Mouse (Mus musculus) embryonic facial prominence, embryonic 12.5 days (tissue): ENCODE data around the gene Tdrd7. TPM values are rescaled to one million over a fixed set of nuclear protein-coding genes. Genes with fewer than 3 reads are reported as not detected.

Experiments
- ATAC-seq: fragments of 200-750 bp; cut with Nextera tagmentation; 2 replicates; pipeline ENCODE4 v1.8.0; 2017; ENCODE audit not compliant: insufficient number of reproducible peaks, insufficient read depth, low FRiP score, low TSS enrichment
- H3K27ac ChIP-seq: fragments of 300-500 bp; sonication (generic); 2 replicates; pipeline ENCODE4 v1.5.1; 2016; ENCODE audit warnings: mild to moderate bottlenecking
- H3K27me3 ChIP-seq: fragments of 300-500 bp; sonication (generic); 2 replicates; pipeline ENCODE4 v1.6.1; 2016; ENCODE audit warnings: mild to moderate bottlenecking, moderate library complexity
- H3K36me3 ChIP-seq: fragments of 300-500 bp; sonication (generic); 2 replicates; pipeline ENCODE4 v1.6.1; 2016; ENCODE audit warnings: mild to moderate bottlenecking
- H3K4me1 ChIP-seq: fragments of 300-500 bp; sonication (generic); 2 replicates; pipeline ENCODE4 v1.6.1; 2016
- H3K4me2 ChIP-seq: fragments of 300-500 bp; sonication (generic); replicated peaks from 2 replicates; pipeline ENCODE4 v1.6.1; 2016; ENCODE audit warnings: mild to moderate bottlenecking, moderate library complexity
- H3K4me3 ChIP-seq: fragments of 300-500 bp; sonication (generic); 2 replicates; pipeline ENCODE4 v1.5.1; 2016; ENCODE audit warnings: mild to moderate bottlenecking
- H3K9ac ChIP-seq: fragments of 300-500 bp; sonication (generic); 2 replicates; pipeline ENCODE4 v1.6.1; 2016; ENCODE audit warnings: mild to moderate bottlenecking, moderate library complexity
- H3K9me3 ChIP-seq: fragments of 300-500 bp; sonication (generic); 2 replicates; pipeline ENCODE4 v1.6.1; 2016; ENCODE audit warnings: mild to moderate bottlenecking, moderate library complexity
- WGBS: fragments of 180-500 bp; shearing (Covaris S2); methylation state at CpG from one replicate; pipeline ENCODE4 v1.1.7; 2016; 5-methylcytosine and 5-hydroxymethylcytosine counted together
- polyA plus RNA-seq: library from polyadenylated mRNA; unstranded; fragments of >200 nt; fragmentation: Nextera tagmentation; extraction: Ambion mirVana; gene quantifications from 2 replicates; pipeline ENCODE4 v1.2.1, GENCODE M21; 2016

Gene Tdrd7
- polyA plus RNA-seq, 1 experiment from 2014 or later: 13.2 TPM

DNA sequence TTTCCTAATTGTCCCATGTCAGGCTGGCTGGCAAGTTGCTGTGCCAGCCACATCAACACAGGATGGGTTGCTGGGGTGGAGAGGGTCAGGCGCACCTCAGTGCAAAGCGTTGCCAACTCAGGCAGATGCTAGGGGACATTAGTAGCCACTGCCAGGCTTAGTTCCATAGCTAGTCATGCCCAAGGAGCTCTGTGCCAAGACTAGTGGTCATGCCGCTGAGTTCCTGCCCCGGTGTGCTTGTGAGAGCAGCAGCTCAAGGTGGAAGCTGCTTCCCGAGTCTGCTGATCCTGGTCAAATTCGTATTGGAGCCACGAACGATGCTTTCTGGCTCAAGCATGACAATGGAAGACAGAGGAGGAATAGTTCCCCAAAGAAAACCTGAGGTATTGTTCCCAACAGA, 9.0 kb upstream of the Tdrd7 start:
- no peak overlapping the region for H3K27ac ChIP-seq
- ATAC-seq: no peak
- no peak overlapping the region for H3K4me3 ChIP-seq
- H3K36me3 ChIP-seq: no peaks in the 10 kb centered on the region
- H3K4me2 ChIP-seq: no peak overlapping the region
- H3K27me3 ChIP-seq: no peaks in the 10 kb centered on the region
- no peaks in the 10 kb centered on the region for H3K9me3 ChIP-seq
- 91% methylated on average over 8 of the region's 8 CpGs for WGBS
- H3K4me1 ChIP-seq: no peaks in the 10 kb centered on the region
- H3K9ac ChIP-seq: no peak overlapping the region

DNA sequence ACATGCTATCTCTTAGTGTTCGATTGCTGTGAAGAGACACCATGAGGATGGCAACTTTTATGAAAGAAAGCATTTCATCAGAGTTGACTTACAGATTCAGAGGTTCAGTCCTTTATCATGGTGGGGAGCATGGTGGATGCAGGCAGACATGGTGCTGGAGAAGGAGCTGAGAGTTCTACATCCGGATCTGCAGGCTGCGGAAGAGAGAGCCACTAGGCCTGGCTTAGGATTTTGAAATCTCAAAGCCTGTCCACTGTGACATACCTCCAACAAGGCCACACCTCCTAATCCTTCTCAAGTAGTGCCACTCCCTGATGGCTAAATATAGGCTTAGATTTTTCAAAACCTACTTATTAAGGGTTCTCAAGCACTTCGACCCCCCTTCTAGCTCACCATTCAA, 8.4 kb upstream of the Tdrd7 start:
- Histone ChIP-seq H3K9ac (no peak overlapping the region), H3K4me2 (no peak overlapping the region), H3K4me1 (no peaks in the 10 kb centered on the region), H3K27me3 (no peaks in the 10 kb centered on the region), H3K4me3 (no peak overlapping the region), H3K27ac (no peak overlapping the region), H3K9me3 (no peaks in the 10 kb centered on the region), H3K36me3 (no peaks in the 10 kb centered on the region)
- no peak for ATAC-seq
- 86% methylated on average over 4 of the region's 4 CpGs for WGBS

DNA sequence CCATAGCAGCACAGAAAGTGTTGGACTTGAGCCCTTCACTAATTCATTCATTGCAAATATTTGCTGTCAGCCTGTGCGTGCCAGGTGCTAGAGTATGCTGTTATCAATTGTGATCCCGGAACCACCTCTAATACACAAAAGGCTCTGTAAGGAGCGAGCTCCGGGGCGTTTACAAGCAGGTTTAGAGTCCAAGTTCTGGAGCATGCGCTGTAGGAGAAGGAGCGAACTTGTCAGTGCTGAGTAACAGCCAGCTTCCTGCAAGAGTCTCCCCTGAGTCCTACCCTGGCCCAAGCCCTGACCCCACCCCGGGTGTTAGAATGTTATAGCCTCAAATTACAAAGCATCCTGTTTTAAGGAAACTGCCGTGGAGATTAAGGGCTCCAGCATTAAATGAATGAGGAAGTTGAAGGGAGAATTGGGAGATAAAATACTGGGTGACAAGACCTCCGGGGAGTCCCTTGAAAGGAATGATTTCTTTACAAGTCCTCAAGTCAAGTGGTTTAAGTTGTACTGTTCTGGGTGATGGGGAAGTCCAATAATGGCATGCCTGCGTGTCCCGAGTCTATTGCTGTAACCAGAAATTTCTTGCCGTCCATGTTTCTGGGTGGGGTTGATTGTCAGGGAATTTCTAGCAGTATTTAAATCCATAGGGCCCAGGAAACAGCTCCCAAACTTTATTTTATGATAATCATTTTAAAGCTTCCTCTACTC, 758 bp downstream of the Tdrd7 start:
- no peak for ATAC-seq
- 32% methylated on average over 13 of the region's 13 CpGs for WGBS
- H3K4me1 ChIP-seq: peaks cover 3% of the 10 kb centered on the region; the same call in 1 of the 2 replicates
- H3K9ac ChIP-seq: no peak overlapping the region
- H3K36me3 ChIP-seq: no peaks in the 10 kb centered on the region
- H3K4me2 ChIP-seq: 0 out of 2 replicates have a peak overlapping the region, but pooled peaks have one; percentile 13
- H3K4me3 ChIP-seq: no peak overlapping the region
- no peaks in the 10 kb centered on the region for H3K9me3 ChIP-seq
- H3K27ac ChIP-seq: no peak overlapping the region
- H3K27me3 ChIP-seq: 0 out of 2 replicates have a peak, but pooled peaks cover 4% of the 10 kb centered on the region

DNA sequence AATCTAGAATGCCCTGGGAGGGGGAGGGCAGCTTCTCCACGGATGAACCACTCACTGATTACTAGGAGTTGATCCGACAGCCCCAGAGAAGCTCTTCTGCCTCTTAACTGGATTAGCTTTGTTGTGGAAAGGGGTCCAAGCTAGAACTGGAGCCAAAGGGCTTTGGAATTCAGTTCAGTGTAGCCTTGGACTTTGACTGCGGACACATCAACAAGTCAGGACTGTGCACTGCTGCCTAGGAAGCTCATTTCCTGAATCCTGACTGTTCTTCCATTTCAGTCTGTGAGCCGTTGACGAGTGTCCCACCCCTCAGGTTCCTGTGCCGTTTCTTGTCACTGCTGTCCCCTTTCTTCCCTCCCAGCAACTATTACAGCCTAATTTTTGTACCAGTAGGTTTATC, 1.6 kb downstream of the Tdrd7 start:
- Histone ChIP-seq H3K9ac (no peak overlapping the region), H3K4me3 (no peak overlapping the region), H3K36me3 (no peaks in the 10 kb centered on the region), H3K27me3 (0 out of 2 replicates have a peak, but pooled peaks cover 7% of the 10 kb centered on the region), H3K27ac (no peak overlapping the region), H3K4me1 (peaks cover 3% of the 10 kb centered on the region; the same call in 1 of the 2 replicates), H3K4me2 (no peak overlapping the region), H3K9me3 (no peaks in the 10 kb centered on the region)
- 19% methylated on average over 6 of the region's 6 CpGs for WGBS
- no peak for ATAC-seq

DNA sequence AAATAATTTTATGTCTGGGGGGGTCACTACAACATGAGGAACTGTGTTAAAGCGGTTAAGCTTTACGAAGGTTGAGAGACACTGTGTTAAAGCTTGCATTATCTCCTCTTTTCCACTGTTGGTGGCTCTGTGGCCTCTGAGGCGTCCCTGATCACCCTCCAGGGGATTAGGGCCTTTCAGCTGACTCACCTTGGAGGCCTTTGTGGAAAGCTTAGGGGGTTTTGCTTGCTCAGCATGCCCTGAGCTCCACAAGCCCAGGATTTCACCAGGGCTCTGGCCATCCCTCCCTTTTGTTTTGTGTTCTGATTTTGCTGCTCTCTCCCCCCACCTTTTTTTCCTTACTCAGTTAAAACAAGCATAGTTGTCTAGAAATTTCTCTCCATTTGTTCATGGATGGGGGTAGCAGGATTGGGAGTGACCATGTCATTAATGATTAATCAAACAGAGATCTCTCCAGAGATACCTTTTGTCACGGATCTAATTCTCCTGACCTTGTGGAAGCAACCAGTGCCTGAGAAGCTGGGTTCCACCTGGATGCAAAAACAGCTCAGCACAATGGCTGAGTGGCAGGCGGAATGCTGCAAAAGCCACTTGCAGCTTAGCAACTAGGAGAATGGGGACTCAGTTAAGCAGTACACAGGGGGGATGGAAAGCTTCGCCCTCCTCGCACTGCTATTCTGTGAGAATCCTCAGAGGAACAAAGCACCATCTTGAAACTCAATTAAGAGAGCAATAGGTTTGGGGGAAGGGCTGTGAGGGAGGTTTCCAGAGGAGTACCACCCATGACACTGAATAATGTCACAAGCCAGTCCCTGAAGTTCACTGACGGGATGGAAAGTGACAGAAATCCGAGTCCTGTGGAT, 2.6 kb downstream of the Tdrd7 start:
- no peak overlapping the region for H3K4me2 ChIP-seq
- H3K9ac ChIP-seq: no peak overlapping the region
- no peak overlapping the region for H3K4me3 ChIP-seq
- no peak for ATAC-seq
- no peaks in the 10 kb centered on the region for H3K36me3 ChIP-seq
- H3K9me3 ChIP-seq: no peaks in the 10 kb centered on the region
- peaks cover 12% of the 10 kb centered on the region; the same call in 1 of the 2 replicates for H3K27me3 ChIP-seq
- no peak overlapping the region for H3K27ac ChIP-seq
- peaks cover 3% of the 10 kb centered on the region; the same call in 1 of the 2 replicates for H3K4me1 ChIP-seq
- 36% methylated on average over 9 of the region's 9 CpGs for WGBS

DNA sequence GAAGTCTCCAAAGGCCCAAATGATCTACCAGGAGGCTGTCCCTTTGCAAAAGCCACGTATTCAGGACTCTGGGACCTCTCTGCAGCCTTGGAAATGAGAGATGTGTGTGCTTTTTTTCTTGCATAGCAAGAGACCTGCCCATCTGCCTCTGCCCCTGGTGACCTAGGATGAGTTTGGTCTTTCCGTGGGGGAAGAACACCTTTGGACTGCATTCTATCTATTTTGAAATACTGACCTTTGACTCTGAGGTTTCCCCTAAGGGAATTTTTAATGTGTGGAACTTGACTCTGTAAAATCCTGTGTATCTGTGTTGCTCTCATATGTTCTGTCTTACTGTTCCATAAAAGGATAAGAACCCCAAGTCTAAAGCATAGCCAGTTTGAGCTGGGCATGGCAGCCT, 3.9 kb downstream of the Tdrd7 start:
- peaks cover 15% of the 10 kb centered on the region for H3K27me3 ChIP-seq
- 51% methylated on average over 2 of the region's 2 CpGs for WGBS
- no peak overlapping the region for H3K4me3 ChIP-seq
- H3K27ac ChIP-seq: no peak overlapping the region
- peaks cover 3% of the 10 kb centered on the region; the same call in 1 of the 2 replicates for H3K4me1 ChIP-seq
- H3K9me3 ChIP-seq: no peaks in the 10 kb centered on the region
- H3K36me3 ChIP-seq: no peaks in the 10 kb centered on the region
- no peak for ATAC-seq
- H3K9ac ChIP-seq: no peak overlapping the region
- no peak overlapping the region for H3K4me2 ChIP-seq

DNA sequence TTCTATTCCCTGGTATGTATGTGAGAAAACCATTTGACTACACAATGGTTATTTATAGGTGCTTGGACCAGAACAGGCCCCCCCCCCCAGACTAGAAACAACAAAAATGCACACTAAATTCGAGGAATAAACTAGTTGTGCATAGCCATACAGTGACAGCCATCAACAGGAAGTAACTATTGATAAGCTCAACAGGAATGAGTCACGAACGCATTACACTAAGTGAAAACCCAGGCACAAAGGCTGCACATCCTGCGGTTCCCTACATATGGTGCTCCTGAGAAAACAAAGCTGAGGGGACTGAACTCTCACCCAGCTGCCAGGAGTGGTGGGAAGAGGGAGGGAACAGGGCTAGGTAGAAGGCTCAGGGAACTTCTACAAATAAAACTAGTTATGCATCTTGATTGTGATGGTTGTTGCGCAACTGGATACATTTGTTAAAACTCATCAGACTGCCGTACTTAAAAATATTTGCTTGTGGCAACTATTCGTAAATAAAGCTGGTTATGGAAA, 5.0 kb downstream of the Tdrd7 start:
- Histone ChIP-seq H3K4me2 (no peak overlapping the region), H3K9me3 (no peaks in the 10 kb centered on the region), H3K4me3 (no peak overlapping the region), H3K36me3 (no peaks in the 10 kb centered on the region), H3K27ac (no peak overlapping the region), H3K9ac (no peak overlapping the region), H3K27me3 (peaks cover 20% of the 10 kb centered on the region), H3K4me1 (peaks cover 3% of the 10 kb centered on the region; the same call in 1 of the 2 replicates)
- WGBS: 64% methylated on average over 7 of the region's 7 CpGs
- ATAC-seq: no peak

DNA sequence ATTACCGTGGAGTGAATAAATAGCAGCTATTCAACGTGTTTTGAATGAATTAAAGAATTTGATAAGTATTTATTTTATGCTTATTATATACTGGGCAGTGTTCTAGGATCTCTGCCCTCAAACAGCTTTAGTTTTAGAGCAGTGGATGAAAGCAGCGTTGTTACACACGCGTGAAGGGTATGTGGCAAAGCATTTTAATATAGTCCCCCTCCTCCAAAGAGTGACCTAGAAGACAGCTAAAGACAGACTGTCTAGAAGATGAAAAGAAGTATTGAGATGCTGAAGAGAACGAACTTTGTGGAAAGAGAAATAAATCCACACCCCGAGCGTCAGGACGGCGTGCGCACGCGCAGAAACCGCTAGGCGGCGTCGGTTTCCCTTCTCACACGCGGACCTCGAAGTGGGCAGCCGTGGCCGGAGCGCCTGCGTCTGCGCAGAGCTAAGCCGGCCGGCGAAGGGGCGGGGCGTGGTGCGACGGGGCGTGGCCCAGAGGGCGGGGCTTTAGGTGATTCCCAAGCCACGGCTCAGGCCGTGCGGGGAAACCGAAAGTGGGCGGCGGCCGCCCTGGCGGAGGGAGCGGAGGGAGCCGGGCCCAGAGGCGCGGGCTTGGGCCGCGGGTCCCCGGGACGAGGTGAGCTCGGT, 6.8 kb downstream of the Tdrd7 start:
- Histone ChIP-seq H3K27ac (no peak overlapping the region), H3K36me3 (no peaks in the 10 kb centered on the region), H3K9me3 (no peaks in the 10 kb centered on the region), H3K27me3 (peaks cover 20% of the 10 kb centered on the region), H3K4me1 (no peaks in the 10 kb centered on the region), H3K9ac (peak overlapping the region; percentile 70), H3K4me2 (peak overlapping the region; percentile 97), H3K4me3 (peak overlapping the region; percentile 84)
- 4% methylated on average over 51 of the region's 51 CpGs for WGBS
- peak; percentile 97 for ATAC-seq

DNA sequence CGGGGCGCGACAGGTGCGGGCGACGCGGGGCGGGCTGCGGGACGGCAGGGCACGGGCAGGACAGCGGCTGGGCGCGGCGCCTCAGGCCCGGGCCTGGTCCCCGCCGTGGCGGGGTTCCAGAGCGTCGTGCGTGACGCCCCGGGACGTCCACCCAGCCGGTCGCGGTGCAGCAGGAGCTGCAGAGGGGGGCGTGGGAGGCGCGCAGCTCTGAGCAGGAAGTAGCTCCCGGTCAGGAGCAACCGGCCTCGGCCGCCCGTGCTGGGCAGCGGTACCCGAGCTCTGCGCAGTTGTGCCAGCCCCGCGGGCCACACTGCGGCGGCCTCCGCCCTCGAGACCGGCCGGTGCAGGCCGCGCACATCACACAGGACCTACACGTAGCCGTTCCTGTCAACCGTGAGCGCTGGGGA, 7.3 kb downstream of the Tdrd7 start:
- H3K9ac ChIP-seq: peak overlapping the region; percentile 70
- peaks cover 20% of the 10 kb centered on the region for H3K27me3 ChIP-seq
- H3K4me1 ChIP-seq: no peaks in the 10 kb centered on the region
- H3K27ac ChIP-seq: no peak overlapping the region
- peak overlapping the region; percentile 97 for H3K4me2 ChIP-seq
- H3K36me3 ChIP-seq: no peaks in the 10 kb centered on the region
- peak; percentile 75 for ATAC-seq
- H3K4me3 ChIP-seq: peak overlapping the region; percentile 84
- H3K9me3 ChIP-seq: no peaks in the 10 kb centered on the region
- under 1% methylated on average over 50 of the region's 53 CpGs for WGBS

DNA sequence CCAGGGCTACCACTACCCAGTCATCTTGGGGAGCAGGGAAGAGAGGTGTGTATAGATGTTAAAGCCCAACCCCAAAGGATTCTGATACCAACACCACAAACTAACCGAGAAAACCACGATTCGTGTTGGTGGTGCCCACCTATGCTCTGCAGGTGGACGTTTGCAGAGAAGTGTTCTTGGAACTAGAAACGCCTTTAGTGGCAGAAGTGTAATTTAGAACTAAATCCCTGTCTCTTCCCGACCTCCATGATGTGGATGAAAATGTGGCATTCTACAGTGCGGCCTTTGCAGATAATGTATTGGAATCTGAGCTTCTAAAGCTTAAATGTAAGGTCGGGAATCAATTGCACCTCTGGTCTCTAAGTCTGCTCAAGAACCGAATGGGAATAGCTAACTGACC, 7.8 kb downstream of the Tdrd7 start:
- ATAC-seq: no peak
- no peak overlapping the region; the same call in 1 of the 2 replicates for H3K9ac ChIP-seq
- H3K9me3 ChIP-seq: no peaks in the 10 kb centered on the region
- no peaks in the 10 kb centered on the region for H3K4me1 ChIP-seq
- H3K36me3 ChIP-seq: no peaks in the 10 kb centered on the region
- H3K27ac ChIP-seq: no peak overlapping the region
- peak overlapping the region; percentile 97 for H3K4me2 ChIP-seq
- WGBS: 25% methylated on average over 9 of the region's 9 CpGs
- peaks cover 18% of the 10 kb centered on the region for H3K27me3 ChIP-seq
- H3K4me3 ChIP-seq: peak overlapping the region; percentile 84

DNA sequence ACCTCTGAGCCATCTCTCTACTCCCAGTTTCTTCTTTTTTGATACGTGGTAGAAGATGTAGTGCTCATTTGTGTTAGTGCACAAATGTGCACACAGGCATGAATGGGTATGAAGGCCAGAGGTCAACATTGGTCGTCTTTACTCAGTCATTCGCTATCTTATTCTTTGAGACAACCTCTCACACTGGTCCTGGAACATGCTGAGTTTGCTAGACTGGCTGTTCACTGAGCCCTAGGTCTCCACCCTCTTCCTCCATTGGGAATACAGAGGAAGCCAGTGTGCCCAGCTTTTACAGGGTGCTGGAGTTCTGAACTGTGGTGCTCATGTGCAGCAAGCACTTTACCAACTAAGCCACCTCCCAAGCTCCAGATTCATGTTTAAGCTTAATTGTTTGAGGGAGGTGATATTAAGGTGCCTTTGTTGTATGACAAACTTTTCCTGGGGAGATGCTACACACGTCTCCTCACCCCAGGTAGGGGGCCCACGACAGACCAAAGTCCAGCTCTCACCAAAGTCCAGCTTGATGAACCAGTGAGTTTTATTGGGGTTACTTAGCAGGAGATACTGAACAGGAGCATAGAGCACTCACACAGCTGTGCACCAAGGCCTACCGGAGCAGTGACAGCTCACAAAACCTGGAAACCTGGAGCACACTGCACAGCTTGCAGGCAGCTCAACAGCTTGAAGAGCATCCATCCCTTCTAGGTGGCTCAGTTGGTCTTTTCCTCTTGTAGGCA, 12.0 kb downstream of the Tdrd7 start:
- no peak overlapping the region for H3K27ac ChIP-seq
- H3K4me1 ChIP-seq: no peaks in the 10 kb centered on the region
- WGBS: 88% methylated on average over 6 of the region's 6 CpGs
- peaks cover 13% of the 10 kb centered on the region for H3K27me3 ChIP-seq
- no peaks in the 10 kb centered on the region for H3K9me3 ChIP-seq
- H3K36me3 ChIP-seq: no peaks in the 10 kb centered on the region
- H3K4me3 ChIP-seq: no peak overlapping the region
- no peak for ATAC-seq
- H3K4me2 ChIP-seq: no peak overlapping the region
- H3K9ac ChIP-seq: no peak overlapping the region
